Mouse (Mus musculus) stomach, embryonic 16.5 days (tissue): ENCODE data around the gene Sirpb1c. TPM values are rescaled to one million over a fixed set of nuclear protein-coding genes. Genes with fewer than 3 reads are reported as not detected.
"Not testable (repeated sequence)": the region's sequence is repeated elsewhere in the genome, so short reads cannot be mapped to it uniquely, and the experiment has no call there.

Experiments used
- ATAC-seq: fragments of 200-750 bp; cut with Nextera tagmentation; 2 replicates; pipeline ENCODE4 v1.8.0; 2017; ENCODE audit warnings: moderate number of reproducible peaks, moderate TSS enrichment; ENCODE audit not compliant: insufficient read depth, low FRiP score
- H3K27ac ChIP-seq: fragments of 300-500 bp; sonication (generic); 2 replicates; pipeline ENCODE4 v1.5.1; 2014; ENCODE audit warnings: low read length
- H3K27me3 ChIP-seq: fragments of 300-500 bp; sonication (generic); 2 replicates; pipeline ENCODE4 v1.6.1; 2014; ENCODE audit warnings: low read length, control low read depth, mixed read lengths; ENCODE audit not compliant: control insufficient read depth, insufficient read depth
- H3K36me3 ChIP-seq: fragments of 300-500 bp; sonication (generic); 2 replicates; pipeline ENCODE4 v1.6.1; 2014; ENCODE audit warnings: low read length; ENCODE audit not compliant: control insufficient read depth, insufficient read depth
- H3K4me1 ChIP-seq: fragments of 300-500 bp; sonication (generic); 2 replicates; pipeline ENCODE4 v1.6.1; 2014; ENCODE audit warnings: low read length, control low read depth, mixed read lengths; ENCODE audit not compliant: control insufficient read depth, insufficient read depth
- H3K4me2 ChIP-seq: fragments of 300-500 bp; sonication (generic); 2 replicates; pipeline ENCODE4 v1.6.1; 2014; ENCODE audit warnings: low read depth, low read length, mixed read lengths
- H3K4me3 ChIP-seq: fragments of 300-500 bp; sonication (generic); replicated peaks from 2 replicates; pipeline ENCODE4 v1.5.1; 2014; ENCODE audit warnings: mild to moderate bottlenecking, low read length
- H3K9ac ChIP-seq: fragments of 300-500 bp; sonication (generic); 2 replicates; pipeline ENCODE4 v1.6.1; 2014; ENCODE audit warnings: low read length
- H3K9me3 ChIP-seq: fragments of 300-500 bp; sonication (generic); replicated peaks from 2 replicates; pipeline ENCODE4 v1.6.1; 2016; ENCODE audit warnings: low read length, control low read depth; ENCODE audit not compliant: control insufficient read depth
- WGBS: fragments of 180-500 bp; shearing (Covaris S2); extraction: QIAGEN DNeasy Blood & Tissue Kit; methylation state at CpG from one replicate; pipeline ENCODE4 v1.1.7; 2014; 5-methylcytosine and 5-hydroxymethylcytosine counted together
- polyA plus RNA-seq: library from polyadenylated mRNA; unstranded; fragments of >200 nt; fragmentation: Nextera tagmentation; extraction: Ambion mirVana; gene quantifications from 2 replicates; pipeline ENCODE4 v1.2.1, GENCODE M21; 2015

Gene Sirpb1c
- 0.52 and 0.74 TPM in 2 replicates for polyA plus RNA-seq

- not testable (repeated sequence) for ATAC-seq, H3K9me3 ChIP-seq
Observed at GRCm38 (mm10) chr3:15848280-15848679, at the start of gene Sirpb1c. Gene Sirpb1c (minus strand): TSS chr3:15848528.

GRCm38 (mm10) chr3:15886380-15886779, 38.1 kb upstream of the Sirpb1c start:
- Histone ChIP-seq H3K4me3 (no peak overlapping the region), H3K9ac (no peak overlapping the region), H3K36me3 (no peaks in the 10 kb centered on the region), H3K4me1 (no peaks in the 10 kb centered on the region), H3K27ac (no peak overlapping the region), H3K4me2 (no peak overlapping the region), H3K27me3 (no peaks in the 10 kb centered on the region), H3K9me3 (no peaks in the 10 kb centered on the region)
- ATAC-seq = no peak
- 83% methylated on average over 3 of the region's 3 CpGs for WGBS

More at GRCm38 (mm10) chr3:15848280-15848679, at the start of gene Sirpb1c:
- not testable (repeated sequence) for H3K27ac ChIP-seq, H3K4me1 ChIP-seq, H3K4me3 ChIP-seq, H3K4me2 ChIP-seq, H3K9ac ChIP-seq, H3K36me3 ChIP-seq, H3K27me3 ChIP-seq
- WGBS = no CpG with 5 or more reads among the region's 1 CpGs

- H3K4me1 ChIP-seq, H3K27me3 ChIP-seq, H3K9me3 ChIP-seq, H3K27ac ChIP-seq, H3K4me2 ChIP-seq, H3K4me3 ChIP-seq, H3K9ac ChIP-seq, H3K36me3 ChIP-seq, ATAC-seq: not testable (repeated sequence)
Observed at GRCm38 (mm10) chr3:15855773-15856172, 7.4 kb upstream of the Sirpb1c start.

GRCm38 (mm10) chr3:15849922-15850321, 1.6 kb upstream of the Sirpb1c start:
- Histone ChIP-seq H3K9ac (no peak overlapping the region), H3K4me1 (no peaks in the 10 kb centered on the region), H3K9me3 (no peaks in the 10 kb centered on the region), H3K27me3 (no peaks in the 10 kb centered on the region), H3K27ac (no peak overlapping the region), H3K4me2 (no peak overlapping the region), H3K36me3 (no peaks in the 10 kb centered on the region), H3K4me3 (no peak overlapping the region)
- no peak for ATAC-seq
- 95% methylated on average over 1 of the region's 1 CpGs for WGBS

GRCm38 (mm10) chr3:15847332-15848047, 838 bp downstream of the Sirpb1c start:
- Histone ChIP-seq H3K36me3 (no peaks in the 10 kb centered on the region), H3K4me2 (no peak overlapping the region), H3K4me3 (no peak overlapping the region), H3K9ac (no peak overlapping the region), H3K4me1 (no peaks in the 10 kb centered on the region), H3K27me3 (no peaks in the 10 kb centered on the region), H3K27ac (no peak overlapping the region), H3K9me3 (no peaks in the 10 kb centered on the region)
- ATAC-seq = no peak
- WGBS = 74% methylated on average over 3 of the region's 3 CpGs

GRCm38 (mm10) chr3:15773642-15774041, 74.7 kb downstream of the Sirpb1c start:
- not testable (repeated sequence) for H3K4me1 ChIP-seq, H3K36me3 ChIP-seq, H3K27ac ChIP-seq, ATAC-seq, H3K27me3 ChIP-seq, H3K4me3 ChIP-seq, H3K9ac ChIP-seq, H3K4me2 ChIP-seq, H3K9me3 ChIP-seq
- WGBS = 82% methylated on average over 2 of the region's 2 CpGs

Other genes with a start within 250 kb of the Sirpb1c start
- 0.18 TPM in 1 of 2 replicates, not detected in the other for gene Gm5150, start 157.9 kb upstream of the Sirpb1c start, polyA plus RNA-seq